Mouse (Mus musculus) small intestine, adult 2 months (tissue): Measurements from ENCODE around the gene Ggcx. TPM values are rescaled to one million over a fixed set of nuclear protein-coding genes. Genes with fewer than 3 reads are reported as not detected.
"Not testable (repeated sequence)": the region's sequence is repeated elsewhere in the genome, so short reads cannot be mapped to it uniquely, and the experiment has no call there.

Experiments
- H3K27ac ChIP-seq: fragments of 200-500 bp; 2 replicates; pipeline ENCODE4 v1.5.1; 2012; ENCODE audit warnings: low read depth, low read length, control low read depth, inconsistent platforms; ENCODE audit not compliant: insufficient read depth
- H3K27me3 ChIP-seq: fragments of 200-500 bp; 2 replicates; pipeline ENCODE4 v1.6.1; 2012; ENCODE audit warnings: mild to moderate bottlenecking, moderate library complexity, low read length, inconsistent platforms; ENCODE audit not compliant: control insufficient read depth, insufficient read depth
- H3K36me3 ChIP-seq: fragments of 200-500 bp; 2 replicates; pipeline ENCODE4 v1.6.1; 2012; ENCODE audit warnings: mild to moderate bottlenecking, low read length, control low read depth, inconsistent platforms; ENCODE audit not compliant: control insufficient read depth, insufficient read depth
- H3K4me1 ChIP-seq: fragments of 200-500 bp; 2 replicates; pipeline ENCODE4 v1.6.1; 2012; ENCODE audit warnings: low read length, inconsistent platforms, mixed read lengths; ENCODE audit not compliant: control insufficient read depth, insufficient read depth, insufficient read length
- H3K4me3 ChIP-seq: fragments of 200-500 bp; 2 replicates; pipeline ENCODE4 v1.5.1; 2012; ENCODE audit warnings: low read depth, mild to moderate bottlenecking, control low read depth, inconsistent platforms, low read length, moderate library complexity
- CTCF ChIP-seq: fragments of 200-500 bp; IDR thresholded peaks from 2 replicates; pipeline ENCODE4 v1.5.1; 2012; ENCODE audit warnings: low read depth, mild to moderate bottlenecking, control low read depth, inconsistent platforms, low read length, moderate library complexity, mixed read lengths; ENCODE audit not compliant: insufficient replicate concordance, insufficient read length; ENCODE audit errors: extremely low read depth
- POLR2A ChIP-seq: fragments of 200-500 bp; IDR thresholded peaks from 2 replicates; pipeline ENCODE4 v1.6.1; 2012; ENCODE audit warnings: low read depth, mild to moderate bottlenecking, control low read depth, inconsistent platforms, low read length, moderate library complexity
- WGBS: fragments of 180-500 bp; shearing (Covaris S2); methylation state at CpG from one replicate; pipeline ENCODE4 v1.1.7; 2018; 5-methylcytosine and 5-hydroxymethylcytosine counted together
- polyA plus RNA-seq: library from polyadenylated mRNA; depleted of rRNA; stranded (reverse); fragments of >200 nt; gene quantifications from 2 replicates; pipeline ENCODE4 v1.2.3, GENCODE M21; 2012

Gene Ggcx
- polyA plus RNA-seq, 1 experiment = 6.1 TPM

DNA sequence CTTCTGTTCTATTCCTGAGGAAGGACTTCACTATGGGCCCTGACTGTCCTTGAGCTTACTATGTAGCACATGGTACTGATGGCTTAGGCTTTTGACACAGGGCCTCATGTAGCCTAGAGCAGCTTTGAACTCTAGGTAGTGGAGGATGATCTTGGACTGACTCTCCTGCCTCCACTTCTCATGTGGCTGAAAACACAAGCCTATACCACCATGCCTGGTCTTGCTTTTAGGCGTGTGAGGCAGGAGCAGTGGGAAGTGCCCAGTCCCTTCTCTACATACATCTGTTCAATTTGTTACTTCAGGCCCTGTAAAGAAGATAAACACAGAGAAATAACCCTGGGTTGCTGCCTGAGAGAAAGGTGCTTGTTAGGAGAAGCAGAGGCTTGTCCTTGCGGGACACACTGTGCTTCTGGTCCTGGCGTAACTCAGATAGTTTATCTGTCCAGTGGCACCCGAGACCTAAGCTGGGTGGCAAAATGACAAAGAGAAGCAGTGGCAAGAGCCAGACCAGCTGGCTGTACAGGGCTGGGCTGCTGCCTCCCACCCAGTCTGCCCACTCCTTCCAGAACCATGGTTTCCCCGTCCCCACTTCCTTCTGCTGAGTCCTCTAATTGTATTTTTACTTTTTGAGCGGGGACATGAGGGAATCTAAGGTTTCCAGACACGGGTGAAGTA, 40.1 kb downstream of the Ggcx start:
- Histone ChIP-seq H3K27me3 (no peaks in the 10 kb centered on the region), H3K36me3 (no peaks in the 10 kb centered on the region), H3K4me1 (peaks cover 7% of the 10 kb centered on the region; the same call in 1 of the 2 replicates), H3K4me3 (no peak overlapping the region), H3K27ac (peak overlapping the region; percentile 15; the same call in 1 of the 2 replicates)
- 80% methylated on average over 7 of the region's 7 CpGs for WGBS
- no peak for TF ChIP-seq POLR2A
- no peak for TF ChIP-seq CTCF

DNA sequence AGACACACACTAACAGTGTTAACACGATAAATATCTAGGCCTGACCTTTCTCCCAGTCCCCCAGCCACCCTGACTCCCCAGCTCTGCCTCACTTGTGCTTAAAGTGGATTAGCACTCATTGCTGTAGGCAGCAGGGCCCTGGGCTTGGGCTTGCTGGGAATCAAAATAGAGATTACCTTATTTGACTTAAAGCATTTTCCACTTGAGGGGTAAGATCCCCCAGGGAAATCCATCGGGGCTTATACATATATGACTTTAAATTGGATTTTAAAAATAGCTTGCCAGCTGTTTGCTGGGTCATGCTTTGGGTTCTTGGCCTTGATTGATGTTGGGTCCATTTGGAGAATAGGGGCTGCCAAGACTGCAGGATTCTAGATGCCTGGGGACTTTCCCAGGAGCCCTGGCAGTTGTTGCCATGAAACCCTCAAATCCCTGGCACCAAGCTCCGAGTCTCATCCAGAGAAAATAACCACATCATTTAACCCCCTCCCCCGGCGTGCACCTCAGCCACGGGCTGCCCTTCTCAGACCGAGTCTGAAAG, 40.8 kb downstream of the Ggcx start:
- H3K27me3 ChIP-seq = no peaks in the 10 kb centered on the region
- no peak overlapping the region for H3K4me3 ChIP-seq
- peaks cover 10% of the 10 kb centered on the region; the same call in 1 of the 2 replicates for H3K4me1 ChIP-seq
- no peaks in the 10 kb centered on the region for H3K36me3 ChIP-seq
- peak overlapping the region; percentile 15; the same call in 1 of the 2 replicates for H3K27ac ChIP-seq
- TF ChIP-seq CTCF (no peak), POLR2A (no peak)
- WGBS = 73% methylated on average over 7 of the region's 7 CpGs

DNA sequence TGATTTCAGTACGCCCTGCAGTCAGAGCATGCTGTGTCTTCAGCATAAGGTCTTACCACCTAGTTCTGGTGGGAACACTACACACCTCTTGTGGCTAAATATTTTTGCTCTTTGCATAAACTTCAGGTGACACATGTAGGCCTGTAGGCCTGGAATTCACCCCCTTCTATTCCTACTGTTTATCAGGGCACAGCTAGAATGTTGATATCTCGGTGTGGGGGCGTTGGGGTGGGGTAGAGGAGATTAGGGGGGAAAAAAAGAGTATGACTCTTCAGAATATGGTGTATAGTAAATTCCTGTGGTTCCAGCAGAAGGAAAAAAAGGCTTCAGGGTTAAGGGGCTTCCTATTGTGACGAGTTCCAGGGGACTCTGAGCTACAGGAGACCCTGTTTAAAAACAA, 42.5 kb downstream of the Ggcx start:
- H3K36me3 ChIP-seq = no peaks in the 10 kb centered on the region
- TF ChIP-seq CTCF (no peak), POLR2A (no peak)
- WGBS = 80% methylated on average over 4 of the region's 4 CpGs
- H3K27me3 ChIP-seq = no peaks in the 10 kb centered on the region
- H3K4me3 ChIP-seq = no peak overlapping the region
- H3K4me1 ChIP-seq = peaks cover 18% of the 10 kb centered on the region; the same call in 1 of the 2 replicates
- no peak overlapping the region for H3K27ac ChIP-seq

DNA sequence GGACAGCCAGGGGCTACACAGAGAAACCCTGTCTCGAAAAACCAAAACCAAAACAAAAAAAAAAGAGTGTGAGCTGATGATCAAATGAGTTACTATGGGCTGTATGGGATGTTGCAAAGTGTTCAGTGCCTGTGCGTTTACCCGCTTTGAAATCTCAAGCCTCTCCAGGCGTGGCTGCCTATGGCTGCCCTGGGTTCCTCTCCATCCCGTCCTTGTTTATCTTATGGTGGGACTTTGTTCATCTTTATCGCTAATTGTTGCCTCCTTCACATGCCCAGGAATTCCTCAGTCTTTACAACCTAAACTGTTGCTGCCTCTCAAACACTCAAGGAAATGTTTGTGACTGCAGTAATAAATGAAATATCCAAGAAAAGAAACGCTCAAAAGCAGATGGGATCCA, 44.3 kb downstream of the Ggcx start:
- peak overlapping the region; percentile 50 for H3K27ac ChIP-seq
- TF ChIP-seq POLR2A (no peak), CTCF (no peak)
- no peak overlapping the region for H3K4me3 ChIP-seq
- peaks cover 18% of the 10 kb centered on the region; the same call in 1 of the 2 replicates for H3K4me1 ChIP-seq
- 20% methylated on average over 7 of the region's 7 CpGs for WGBS
- no peaks in the 10 kb centered on the region for H3K36me3 ChIP-seq
- no peaks in the 10 kb centered on the region for H3K27me3 ChIP-seq

DNA sequence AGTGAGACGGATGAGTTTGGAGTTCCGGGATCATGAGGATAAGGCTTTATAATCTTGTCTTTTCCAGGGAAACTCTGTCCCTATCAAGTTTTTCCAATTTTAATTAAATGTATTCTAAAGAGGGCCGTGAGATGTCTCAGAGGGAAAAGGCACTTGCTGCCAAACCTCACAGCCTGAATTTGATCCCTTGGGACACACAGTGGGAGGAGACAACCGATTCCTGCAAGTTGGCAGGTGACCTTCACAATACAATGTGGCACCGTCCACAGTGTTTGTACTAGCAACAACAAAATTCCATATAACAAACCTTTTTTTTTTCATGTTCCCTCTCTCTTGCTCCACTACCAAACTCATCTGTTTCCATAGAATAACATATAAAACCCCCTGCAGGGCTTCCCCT, 44.8 kb downstream of the Ggcx start:
- H3K27ac ChIP-seq = peak overlapping the region; percentile 50
- WGBS = 13% methylated on average over 5 of the region's 5 CpGs

DNA sequence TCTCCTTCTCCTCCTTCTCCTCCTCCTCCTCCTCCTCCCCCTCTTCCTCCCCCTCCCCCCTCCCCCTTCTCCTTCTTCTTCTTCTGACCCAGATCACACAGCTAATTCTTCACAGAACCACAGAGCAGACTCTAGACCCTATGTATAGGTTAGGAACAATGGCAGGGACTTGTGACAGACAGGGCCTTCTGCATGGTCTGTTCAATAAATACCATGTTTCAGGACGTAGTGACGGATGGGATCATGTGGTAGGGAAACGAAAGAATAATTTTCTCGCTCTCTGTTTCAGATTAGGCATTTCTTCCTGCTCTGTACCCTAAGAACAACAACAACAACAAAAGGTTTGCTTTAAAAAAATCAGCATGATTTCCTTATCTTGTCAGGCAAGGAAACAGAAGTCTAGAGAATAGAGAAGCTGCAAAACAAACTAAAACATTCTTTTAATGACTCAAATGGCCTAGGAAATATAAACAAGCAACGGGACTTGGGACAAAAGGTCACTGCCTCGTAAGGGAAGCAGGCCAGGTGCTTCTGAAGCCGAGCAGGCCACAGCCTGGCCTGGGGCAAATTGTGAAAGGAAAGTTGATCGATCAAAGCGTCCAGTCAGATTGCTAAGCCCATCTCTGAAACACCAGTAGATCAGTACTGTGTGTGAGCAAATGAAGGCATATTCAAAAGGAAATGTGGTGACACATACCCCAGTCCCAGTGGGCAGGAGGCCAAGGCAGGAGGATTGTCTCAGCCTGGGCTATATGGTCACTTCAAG, 46.1 kb downstream of the Ggcx start:
- 46% methylated on average over 9 of the region's 9 CpGs for WGBS
- Histone ChIP-seq H3K27ac (peak overlapping the region; percentile 14), H3K36me3 (no peaks in the 10 kb centered on the region), H3K4me3 (no peak overlapping the region), H3K27me3 (no peaks in the 10 kb centered on the region), H3K4me1 (peaks cover 18% of the 10 kb centered on the region; the same call in 1 of the 2 replicates)
- TF ChIP-seq POLR2A = no peak
- no peak for TF ChIP-seq CTCF

More for the DNA sequence above, 44.8 kb downstream of the Ggcx start:
- no peak overlapping the region for H3K4me3 ChIP-seq
- no peaks in the 10 kb centered on the region for H3K27me3 ChIP-seq
- H3K36me3 ChIP-seq = no peaks in the 10 kb centered on the region
- peaks cover 18% of the 10 kb centered on the region; the same call in 1 of the 2 replicates for H3K4me1 ChIP-seq
- TF ChIP-seq CTCF (no peak), POLR2A (no peak)

DNA sequence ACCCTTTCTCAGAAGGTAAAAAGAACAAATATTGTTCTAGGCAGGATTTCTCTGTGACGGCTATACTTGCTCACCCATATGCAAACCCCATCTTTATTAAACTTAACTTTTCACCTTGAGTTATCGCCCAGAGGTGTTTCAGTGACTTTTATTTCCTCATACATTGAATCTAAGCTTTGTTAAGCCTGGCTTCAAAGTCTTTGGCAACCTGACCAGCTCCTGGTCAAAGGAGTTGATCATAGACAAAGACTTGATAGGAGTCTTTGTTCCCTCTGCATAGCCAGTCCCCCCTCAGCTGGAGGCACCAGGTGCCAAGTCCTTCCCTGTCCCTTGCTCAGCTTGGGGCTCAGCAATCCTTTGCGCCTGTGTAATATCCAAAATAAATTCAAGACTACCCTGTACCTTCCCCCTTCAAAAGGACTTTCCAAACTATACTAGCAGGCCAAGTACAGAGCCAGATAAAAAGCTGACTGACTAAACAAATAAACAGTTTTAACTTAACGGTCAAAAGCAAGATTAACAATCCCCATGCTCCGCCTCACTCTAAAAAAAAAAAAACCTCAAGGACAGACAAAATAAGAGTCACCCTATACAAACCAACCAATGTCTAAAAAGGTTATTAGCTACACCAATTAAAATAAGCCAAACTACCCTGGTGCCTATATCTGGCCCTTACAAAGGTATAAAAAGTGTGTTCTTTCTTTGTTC, 48.6 kb downstream of the Ggcx start:
- H3K4me3 ChIP-seq, H3K36me3 ChIP-seq, H3K27ac ChIP-seq, H3K27me3 ChIP-seq: not testable (repeated sequence)
- WGBS = 51% methylated on average over 5 of the region's 5 CpGs
- H3K4me1 ChIP-seq = peaks cover 22% of the 10 kb centered on the region; the same call in 1 of the 2 replicates
